Mouse (Mus musculus) heart, postnatal 14 days (tissue): ENCODE measurements around the gene Slamf8. TPM values are rescaled to one million over a fixed set of nuclear protein-coding genes. Genes with fewer than 3 reads are reported as not detected.
A peak's percentile ranks its signal among the peaks of the same experiment; 100 is the strongest.

Experiments used
- DNase-seq, 2 experiments: peaks; one replicate each; pipeline ENCODE4 v3.0.0; 2021 to 2022
- intact Hi-C: fragments of 180-260 bp; cut with DNase I; formaldehyde crosslinking; loops from one replicate; pipeline ENCODE4 v1.15.1; 2025
- total RNA-seq, 2 experiments: library from RNA; stranded (reverse); gene quantifications; 2 replicates each; pipeline ENCODE4 v1.2.3; 2021

The Slamf8 gene
- total RNA-seq, 2 experiments from 2014 or later: 0.17 TPM; not detected in 1

DNA sequence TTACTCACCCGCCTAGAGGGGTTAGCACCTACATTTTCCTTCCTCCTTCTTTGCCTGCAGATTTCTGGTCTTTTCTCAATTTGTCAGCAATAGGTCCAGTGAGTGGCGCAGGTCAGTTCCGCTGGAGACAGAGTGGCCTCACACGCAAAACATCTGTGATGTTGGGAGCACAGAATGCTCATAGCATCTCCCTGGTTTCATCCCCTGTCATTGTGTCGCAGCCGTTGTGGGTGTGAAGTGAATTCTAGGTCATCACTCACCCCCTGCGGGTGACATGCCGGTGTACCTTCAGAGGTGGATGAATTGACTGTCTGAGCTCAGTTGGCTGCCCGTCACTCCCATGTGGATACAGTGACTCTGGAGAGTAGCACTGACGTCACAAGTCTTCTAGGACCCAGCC lies 20.9 kb upstream of the Slamf8 start:
- DNase-seq: no peak
- intact Hi-C loops: loop anchor here (5.0 kb wide), 1 partner anchor 49 kb away; no protein-coding TSS in a partner anchor

DNA sequence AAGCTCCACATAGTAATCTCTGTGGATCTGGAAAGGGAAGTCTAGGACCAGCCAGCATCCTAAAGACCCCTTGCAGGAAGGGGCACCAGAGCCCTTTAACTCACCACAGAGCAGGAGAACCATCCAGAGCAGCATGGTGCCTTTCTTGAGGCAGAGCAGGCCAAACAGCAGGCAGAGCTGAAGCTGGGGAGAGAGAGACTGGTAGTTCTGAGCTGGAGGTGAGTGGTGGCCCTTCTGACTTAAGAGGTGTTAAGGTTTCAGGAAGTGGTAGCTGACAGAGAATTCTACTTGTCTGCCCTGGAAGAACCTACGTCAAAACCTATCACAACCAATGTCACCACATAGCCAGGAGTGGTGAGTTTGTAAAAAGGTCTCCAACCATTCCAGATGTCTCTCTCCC lies 12.0 kb upstream of the Slamf8 start, which contains the start of gene Fcrl6:
Gene Fcrl6, minus strand, starts transcription at position 226 of the 400 bp plus-strand sequence.
- DNase-seq: no peak
- intact Hi-C loops: no loop called here

DNA sequence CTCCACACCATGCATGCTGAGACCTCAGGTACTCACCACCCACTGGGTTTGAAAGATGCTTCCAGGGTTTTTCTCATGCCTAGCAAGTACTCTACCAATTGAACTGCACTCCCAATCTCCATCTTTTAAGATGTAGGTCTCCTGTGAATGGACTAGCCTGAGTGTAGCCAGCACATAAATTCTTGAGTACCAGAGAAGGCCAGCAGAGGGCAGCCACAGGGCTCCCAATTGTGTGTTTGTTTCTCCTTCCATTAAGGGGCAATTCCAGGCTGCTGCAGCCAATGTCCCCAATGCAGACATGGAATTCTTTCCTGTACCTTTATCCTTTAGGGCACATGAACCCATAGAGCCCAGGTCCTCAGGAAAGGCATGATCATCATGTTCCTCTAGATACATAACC lies 4.1 kb upstream of the Slamf8 start:
- intact Hi-C loops: no loop called here
- DNase-seq: peak; percentile 44 to 48

DNA sequence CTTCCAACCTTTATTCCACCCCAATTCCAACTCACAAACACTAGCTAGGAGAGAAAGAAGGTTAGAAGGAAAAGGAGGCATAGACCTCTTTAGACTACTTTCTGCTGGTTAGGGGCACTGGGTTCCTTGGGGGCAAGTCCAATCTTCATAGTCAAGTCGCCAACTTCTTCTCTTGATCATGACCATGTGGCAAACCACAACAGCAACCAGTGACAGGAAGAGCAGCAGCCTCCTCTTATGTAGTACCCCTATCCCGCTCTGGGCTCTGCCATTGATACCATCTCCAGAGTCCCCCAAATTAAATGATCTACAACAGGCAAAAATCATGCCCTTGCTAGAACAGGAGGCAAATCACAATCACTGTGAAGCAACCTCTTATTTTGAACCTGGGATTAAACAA lies 3.6 kb upstream of the Slamf8 start:
- intact Hi-C loops: no loop called here
- no peak for DNase-seq

DNA sequence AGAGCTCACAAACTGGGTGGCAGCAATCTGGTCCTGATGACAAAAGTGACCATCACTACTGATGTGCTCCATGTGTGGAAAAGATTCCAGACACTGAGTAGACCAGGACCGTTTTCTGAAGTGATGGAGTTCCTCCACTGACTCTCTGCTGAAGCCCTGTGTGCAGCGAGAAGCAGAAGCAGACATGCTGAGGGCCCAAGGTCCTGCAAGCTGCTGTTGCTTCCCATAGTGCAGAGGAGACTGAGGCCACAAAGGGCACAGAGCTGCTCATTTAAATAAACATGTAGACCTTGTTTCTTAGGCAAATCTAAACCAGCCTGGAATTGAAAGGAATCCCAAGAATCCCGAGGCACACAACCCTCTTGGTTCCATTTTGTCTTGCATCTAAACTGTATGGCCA lies 3.0 kb upstream of the Slamf8 start:
- intact Hi-C loops: no loop called here
- no peak for DNase-seq

DNA sequence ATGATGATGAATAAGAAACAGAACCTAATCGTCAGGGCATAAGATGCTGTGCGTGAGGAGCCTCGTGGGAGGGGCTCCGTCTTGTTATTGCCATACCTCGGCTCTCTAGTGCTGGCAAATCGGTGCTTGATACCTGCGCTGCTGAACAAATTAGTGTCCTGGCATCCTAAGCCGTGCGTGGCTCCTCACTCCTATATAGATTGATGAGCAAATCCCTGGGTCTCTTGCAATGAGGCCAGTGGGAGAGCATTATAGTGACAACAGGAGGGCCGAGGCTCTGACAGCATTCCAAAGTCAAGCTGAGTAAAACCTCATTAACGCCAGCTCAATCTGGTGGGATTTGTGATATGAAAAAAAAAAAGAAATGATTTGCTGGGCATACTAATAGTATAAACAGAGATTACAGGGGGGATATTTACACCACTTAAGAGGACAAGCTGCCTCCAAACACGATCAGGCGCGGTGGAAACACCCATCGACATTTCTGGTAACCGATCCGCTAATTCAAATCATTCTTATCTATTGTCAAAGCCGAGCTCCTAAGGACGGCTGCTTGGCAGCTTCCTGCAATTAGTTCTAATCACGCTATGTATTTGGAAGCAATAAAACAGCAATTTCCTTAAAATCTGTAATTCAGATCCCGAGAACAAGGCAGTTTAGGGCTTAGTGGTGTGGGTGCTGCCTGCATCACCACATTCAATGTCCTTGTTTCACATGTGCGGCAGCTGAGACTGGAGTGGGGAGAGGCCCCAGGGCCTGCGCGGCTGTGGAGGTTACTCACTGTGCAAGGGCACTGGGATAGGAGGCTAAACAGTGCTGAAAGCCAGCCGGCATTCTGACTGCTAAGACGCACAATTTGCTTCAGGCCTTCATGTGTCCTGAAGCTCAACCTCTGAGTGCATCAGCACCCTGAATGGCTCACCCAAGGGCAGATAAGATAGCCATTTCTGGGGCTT lies 4.5 kb downstream of the Slamf8 start:
- intact Hi-C loops: no loop called here
- DNase-seq: no peak

DNA sequence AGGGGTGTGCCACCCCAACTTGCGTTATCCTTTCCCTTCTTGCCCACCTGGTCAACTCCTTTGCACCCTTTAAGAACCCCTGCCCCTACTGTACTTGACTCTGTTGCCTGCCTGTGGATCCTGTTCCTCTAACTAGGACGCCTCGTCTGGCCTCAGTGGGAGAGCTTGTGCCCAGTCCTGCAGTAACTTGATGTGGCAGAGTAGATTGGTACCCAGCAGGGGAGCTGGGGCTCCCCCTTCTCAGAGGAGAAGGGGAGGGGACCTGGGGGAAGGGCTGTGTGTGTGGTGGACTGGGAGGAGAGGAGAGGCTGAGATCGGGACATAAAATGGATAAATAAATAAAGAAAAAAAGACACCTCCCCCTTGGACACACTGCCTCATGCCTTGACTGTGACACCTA lies 5.3 kb downstream of the Slamf8 start:
- no peak for DNase-seq
- intact Hi-C loops: no loop called here

DNA sequence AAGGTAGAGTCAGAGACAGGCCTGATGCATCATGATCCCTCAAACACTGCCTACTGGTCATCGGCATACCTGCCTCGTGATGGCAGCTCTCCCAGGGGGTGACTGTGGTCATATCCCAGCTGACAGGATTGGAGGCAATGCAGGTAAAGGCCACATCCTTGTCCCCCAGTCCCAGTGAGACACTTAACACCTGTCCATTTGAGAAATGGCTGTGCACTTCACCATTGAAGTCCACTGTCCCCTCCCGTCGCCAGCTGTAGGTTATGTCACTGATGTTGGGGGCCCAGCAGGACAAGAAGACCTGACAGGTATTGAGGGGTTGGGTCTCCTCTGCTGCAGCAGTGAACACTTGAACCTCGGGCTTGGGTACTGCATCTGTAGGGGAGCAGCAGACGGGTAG lies 6.1 kb downstream of the Slamf8 start:
- DNase-seq: no peak
- intact Hi-C loops: no loop called here

DNA sequence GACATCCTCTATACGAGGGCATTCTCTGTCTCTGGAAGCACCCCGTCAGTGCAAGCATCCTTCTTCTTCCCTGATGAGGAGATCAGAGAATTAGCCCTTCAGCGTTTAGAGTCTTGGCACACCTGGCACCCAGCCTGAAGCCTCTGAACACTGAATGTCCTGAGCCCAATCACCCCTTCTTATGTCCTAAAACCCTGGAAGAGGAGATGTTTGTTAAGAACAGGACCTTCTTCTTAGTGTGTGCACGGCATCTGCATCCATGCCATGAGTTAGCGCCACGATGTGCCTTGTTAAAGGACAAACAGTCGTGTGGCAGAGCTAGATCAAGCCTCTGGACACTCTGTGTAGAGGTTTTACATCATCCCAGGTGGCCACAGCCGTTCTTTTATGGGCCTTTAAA lies 7.9 kb downstream of the Slamf8 start:
- no peak for DNase-seq
- intact Hi-C loops: no loop called here

DNA sequence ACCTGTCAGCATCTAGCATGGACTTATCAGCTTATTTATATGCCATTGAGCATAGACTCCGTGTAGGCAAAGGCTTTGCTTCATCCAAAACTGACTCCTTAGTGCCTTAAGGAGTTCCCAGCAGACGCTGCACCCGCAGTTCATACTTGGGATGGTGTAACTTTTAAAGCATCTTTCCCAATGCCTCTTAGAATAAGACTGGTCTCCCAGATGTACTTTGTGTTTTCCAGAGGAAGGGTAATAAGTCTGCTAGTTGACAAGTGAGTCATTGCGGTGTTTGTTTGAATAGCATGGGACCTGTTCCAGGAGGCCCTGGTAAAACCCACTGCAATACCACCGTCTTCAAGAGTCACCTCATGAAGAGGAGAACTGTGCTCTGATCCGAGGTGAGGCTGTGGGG lies 10.3 kb downstream of the Slamf8 start:
- intact Hi-C loops: no loop called here
- no peak for DNase-seq

DNA sequence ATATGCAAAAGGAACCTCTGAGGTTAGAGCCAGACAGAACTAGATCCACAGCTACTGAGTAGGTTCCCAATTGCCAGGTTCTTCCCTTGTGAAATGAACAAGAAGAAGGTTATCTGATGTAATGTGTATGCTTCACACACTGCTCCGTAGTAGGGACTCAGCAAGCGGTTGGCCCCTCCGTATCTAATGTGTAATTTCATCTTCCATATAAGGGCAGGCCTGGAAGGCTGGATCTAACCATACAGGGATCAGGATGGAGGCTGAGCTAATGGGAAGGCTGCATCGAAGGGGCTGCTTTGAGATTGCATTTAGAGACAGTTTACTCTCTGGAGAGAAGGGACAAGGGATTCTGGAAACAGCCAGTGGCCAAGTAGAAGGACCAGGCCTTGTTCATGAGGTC lies 22.6 kb downstream of the Slamf8 start:
- intact Hi-C loops: no loop called here
- no peak for DNase-seq

DNA sequence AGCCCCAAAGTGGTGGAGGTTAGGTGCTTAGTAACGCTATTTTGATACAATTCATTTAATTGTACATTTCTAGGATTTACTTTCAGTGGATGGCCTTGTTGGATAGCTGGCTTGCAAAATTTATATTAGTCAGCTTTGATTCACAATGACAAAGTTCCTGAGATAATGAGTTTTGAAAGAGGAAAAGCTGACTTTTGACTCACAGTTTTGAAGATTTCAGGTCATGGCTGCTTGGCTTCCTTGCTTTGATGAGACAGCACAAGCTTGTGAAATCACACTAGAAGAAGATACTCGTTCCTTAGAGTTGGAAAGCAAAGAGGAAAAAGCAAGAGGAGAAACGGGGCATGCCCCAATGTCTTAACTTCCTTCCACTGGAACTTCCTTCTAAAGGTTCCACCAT lies 24.2 kb downstream of the Slamf8 start:
- intact Hi-C loops: no loop called here
- DNase-seq: no peak

DNA sequence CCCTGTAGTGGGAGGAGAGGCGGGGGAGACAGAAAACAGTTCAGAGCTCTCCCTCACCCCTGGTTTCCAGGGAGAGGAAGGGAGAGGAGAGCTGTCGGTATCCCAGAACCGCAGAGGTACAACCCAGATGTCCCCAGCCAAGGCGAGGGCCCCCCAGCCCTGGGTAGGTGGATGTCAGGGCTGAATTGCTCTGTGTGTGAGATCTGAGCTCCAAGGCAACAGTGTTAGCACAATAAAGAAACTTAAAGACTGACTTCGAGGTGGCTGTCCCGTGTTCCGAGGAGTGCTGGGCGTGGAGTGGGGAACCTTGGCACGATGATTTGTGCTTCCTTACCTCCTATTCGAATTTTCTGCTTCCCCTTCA lies 26.9 kb downstream of the Slamf8 start:
- intact Hi-C loops: loop anchor here (1.0 to 5.0 kb wide), 2 partner anchors 35 to 49 kb away; no protein-coding TSS in a partner anchor

DNA sequence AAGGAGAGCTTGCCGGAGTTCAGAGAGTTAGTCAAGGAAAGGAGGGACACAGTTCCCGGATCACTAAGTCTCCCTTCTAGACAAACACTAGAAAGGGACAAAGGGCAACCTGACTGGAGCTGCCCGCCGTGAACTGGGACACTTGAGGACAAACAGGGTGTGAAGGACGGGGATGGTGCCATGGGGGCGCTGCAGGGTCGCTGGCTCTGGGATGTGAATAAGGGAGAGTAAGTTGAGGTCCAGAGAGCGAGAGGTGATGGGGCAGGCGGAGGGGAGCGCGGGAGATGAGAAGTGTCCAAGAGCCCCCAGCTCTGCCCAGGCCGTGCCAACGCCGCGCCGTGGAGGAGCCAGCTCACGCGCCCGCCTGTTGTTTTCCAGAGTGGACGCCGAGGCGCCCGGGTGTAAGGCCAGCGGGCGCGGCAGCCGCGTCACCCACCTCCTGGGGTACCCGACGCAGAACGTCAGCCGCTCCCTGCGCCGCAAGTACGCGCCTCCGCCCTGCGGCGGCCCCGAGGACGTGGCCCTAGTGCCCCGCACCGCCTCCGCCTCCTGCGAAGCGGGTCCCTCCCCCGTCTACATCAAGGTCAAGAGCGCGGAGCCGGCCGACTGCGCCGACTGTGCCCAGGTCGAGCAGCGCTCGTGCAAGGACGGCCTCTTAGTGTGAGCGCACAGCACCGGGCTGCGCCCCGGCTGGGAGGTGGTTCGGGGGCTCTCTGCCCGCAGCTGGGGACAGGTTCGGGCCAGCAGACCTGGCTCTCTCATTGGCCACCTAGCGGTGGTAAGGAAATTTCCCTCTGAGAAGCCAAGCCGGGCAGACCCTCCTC lies 27.5 kb downstream of the Slamf8 start:
- DNase-seq: peak; percentile 76 to 77
- intact Hi-C loops: loop anchor here (1.0 to 5.0 kb wide), 2 partner anchors 35 to 49 kb away; no protein-coding TSS in a partner anchor

More for the DNA sequence above, 26.9 kb downstream of the Slamf8 start:
- no peak for DNase-seq

DNA sequence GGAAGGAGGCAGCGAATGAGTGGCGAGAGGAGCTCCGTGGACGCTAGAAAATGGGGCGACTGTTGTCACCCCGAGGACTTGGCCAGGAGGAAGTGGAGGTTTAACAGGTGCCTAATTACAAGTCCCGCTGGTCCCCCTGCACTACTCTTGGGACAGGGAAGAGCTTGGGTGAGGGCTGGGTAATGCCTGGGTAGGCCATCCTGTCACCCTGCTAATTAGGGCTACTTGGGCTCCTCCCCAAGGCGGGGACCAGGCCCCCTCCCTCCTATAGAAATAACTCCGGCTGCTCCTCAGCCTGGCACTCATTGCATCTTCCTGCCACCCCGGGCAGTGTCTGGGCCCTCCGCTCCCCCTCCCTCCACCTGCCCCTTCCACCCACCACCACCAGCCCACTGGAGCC lies 34.7 kb downstream of the Slamf8 start, which contains the start of gene Vsig8:
Gene Vsig8, plus strand, starts transcription at position 301 of the 400 bp plus-strand sequence.
- intact Hi-C loops: no loop called here
- no peak for DNase-seq

DNA sequence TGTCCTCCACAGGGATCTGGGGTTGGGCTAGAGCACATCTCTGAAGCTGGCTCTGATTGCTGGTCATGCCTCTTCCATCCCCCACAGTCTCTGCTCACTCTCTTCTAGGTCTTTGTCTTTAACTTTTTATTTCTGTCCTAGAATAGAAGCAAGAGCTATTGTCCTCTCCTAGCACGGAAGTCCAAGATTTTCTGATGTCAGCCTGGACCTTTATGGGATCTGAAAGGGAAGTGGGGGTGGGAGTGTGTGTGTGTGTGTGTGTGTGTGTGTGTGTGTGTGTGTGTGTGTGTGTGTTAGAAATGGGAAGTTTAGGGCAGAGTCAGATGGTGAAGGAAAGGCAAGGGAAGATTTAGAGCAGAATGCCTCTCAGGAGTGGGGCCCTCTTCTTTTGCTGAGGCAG lies 37.7 kb downstream of the Slamf8 start:
- intact Hi-C loops: loop anchor here (2.0 kb wide), 1 partner anchor 18 kb away; no protein-coding TSS in a partner anchor
- DNase-seq: peak in 1 of 2 experiments; percentile 26

DNA sequence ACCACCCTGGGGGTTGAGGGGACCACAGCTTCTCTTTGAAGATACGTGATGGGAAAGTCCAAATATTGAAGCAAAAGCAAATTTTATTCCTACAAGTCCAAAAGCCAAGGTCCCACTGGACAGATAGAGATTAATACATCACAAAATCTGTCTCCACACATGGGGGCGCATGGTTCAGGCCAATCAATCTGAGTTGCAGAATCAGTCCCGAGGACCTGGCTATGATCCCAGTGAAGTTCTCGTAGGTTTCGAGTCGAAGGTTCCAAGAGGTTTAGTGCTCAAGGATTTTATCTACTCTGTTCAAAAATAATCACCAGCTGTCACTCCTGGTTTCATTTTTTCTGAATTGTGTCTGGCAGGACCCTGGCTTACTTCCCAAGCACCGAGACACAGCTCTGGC lies 39.4 kb downstream of the Slamf8 start:
- DNase-seq: no peak
- intact Hi-C loops: no loop called here

DNA sequence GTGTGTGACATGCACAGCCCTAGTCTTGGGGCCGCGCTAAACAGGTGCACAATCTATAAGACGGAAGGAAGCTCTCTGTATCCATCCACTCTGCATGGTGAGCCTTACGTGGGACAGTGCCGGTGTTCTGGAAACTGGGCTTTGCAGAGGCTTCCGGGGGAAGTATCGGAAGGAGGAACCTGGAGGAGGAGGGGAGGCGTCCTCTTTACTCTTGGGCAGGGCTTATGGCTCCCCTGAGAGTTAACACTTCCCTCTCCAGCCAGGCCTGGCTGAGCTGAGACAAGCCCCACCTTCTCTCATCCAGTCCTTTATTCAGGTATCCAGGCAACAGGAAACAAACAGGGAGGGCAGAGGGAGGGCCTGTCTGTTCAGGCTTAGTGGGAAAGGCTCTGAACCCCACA lies 39.8 kb downstream of the Slamf8 start:
- intact Hi-C loops: no loop called here
- DNase-seq: peak; percentile 56 to 58

DNA sequence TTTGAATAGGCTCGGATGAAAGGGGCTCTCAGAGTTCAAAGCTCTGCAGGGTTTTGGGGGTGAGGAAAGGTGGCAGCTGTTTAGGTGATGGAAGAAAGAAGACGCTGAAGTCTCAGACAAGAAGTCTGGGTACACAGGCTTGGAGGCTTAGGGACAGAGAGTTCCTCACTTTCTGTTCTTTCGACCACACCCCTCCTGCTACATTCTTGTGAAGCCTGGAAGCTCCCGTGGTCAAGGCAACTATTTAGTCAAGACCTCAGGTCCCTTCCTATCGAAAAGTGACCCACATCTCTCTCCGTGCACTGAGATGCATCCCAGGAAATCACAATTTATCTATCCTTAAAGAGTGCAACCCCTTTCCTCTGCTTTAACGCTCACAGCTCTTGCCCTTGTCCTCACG lies 40.7 kb downstream of the Slamf8 start:
- intact Hi-C loops: no loop called here
- DNase-seq: no peak

DNA sequence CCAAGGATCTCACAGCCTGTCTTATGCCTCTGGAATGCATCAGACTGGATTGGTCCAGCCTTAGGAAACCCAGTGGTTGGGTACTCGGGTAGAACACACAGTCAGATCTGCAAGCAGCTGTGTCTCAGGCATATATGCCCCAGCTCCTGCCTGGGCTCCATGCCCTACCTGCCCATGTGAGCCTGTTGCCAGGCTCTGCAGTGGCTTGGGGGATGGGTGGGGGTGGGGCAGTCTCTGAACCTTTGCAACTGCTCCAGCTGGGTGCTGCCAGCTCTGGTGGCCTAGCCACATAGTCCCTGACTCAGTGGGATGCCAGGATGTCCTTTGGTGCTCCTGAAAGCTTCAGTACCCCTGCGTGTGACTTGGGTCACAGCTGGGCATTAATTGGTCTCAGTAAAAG lies 41.1 kb downstream of the Slamf8 start:
- no peak for DNase-seq
- intact Hi-C loops: no loop called here

DNA sequence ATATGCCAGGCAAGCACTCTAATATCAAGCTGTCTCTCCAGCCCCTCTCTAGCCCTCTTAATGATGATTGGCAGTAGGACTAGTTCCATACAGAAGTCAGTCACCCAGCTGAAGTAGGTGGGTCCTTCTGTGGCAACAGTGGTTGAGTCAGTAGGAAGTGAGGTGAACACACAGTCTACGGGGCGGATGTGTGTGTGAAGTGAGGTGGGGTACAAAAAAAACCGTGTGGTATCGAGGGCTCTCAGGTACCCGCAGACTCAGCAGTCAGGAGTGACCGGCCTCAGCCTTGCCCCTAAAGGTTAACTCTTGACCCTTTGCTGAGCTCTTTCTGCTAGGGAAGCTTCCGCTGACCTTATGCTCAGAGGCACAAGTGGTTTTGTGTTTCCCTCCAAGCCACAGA lies 41.9 kb downstream of the Slamf8 start:
- intact Hi-C loops: no loop called here
- DNase-seq: no peak
